Mouse (Mus musculus): ENCODE measurements around the gene Cst12.
A peak's percentile ranks its signal among the peaks of the same experiment; 100 is the strongest.
"Not testable (repeated sequence)": the region's sequence is repeated elsewhere in the genome, so short reads cannot be mapped to it uniquely, and the experiment has no call there.

Gene Cst12

DNA sequence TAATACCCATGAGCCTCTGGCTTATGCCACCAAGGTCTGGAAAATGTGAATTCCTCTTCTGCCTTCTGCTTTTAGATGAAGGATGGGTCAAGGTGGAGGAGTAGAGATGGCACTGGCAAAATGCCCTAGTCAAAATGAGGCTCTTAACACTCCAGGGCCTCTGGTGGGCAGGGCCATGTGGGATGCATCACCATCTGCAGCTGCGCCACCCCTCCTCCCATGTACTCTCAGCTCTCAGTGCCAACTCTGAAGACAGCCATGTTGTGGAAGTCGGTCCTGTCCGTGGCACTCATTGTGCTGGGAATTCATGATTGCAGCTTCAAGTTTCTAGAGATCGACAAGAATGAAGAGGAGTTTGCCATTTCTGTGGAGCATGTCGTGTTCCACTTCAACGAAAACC, at the start of gene Cst12:
TSS of gene Cst12 (plus strand) at position 220 of the 400 bp plus-strand sequence.
- H3K27me3 ChIP-seq (ENCODE audit: insufficient read depth, low read length) = no peaks in the 10 kb centered on the region
- H3K4me3 ChIP-seq (replicated peaks; ENCODE audit: low read length) = no peak within 1 kb of the TSS
- TF ChIP-seq CTCF (conservative IDR thresholded peaks at IDR 0.05; ENCODE audit: low read length) (no peak), NANOG (IDR thresholded peaks at IDR 0.05; ENCODE audit: borderline replicate concordance, low read length) (no peak), POU5F1 (IDR thresholded peaks at IDR 0.05; ENCODE audit: borderline replicate concordance, low read length) (no peak)

GRCm38 (mm10) chr2:148743001-148743400, 46.2 kb upstream of the Cst12 start:
- TF ChIP-seq NANOG (IDR thresholded peaks at IDR 0.05; ENCODE audit: borderline replicate concordance, low read length) = no peak
- TF ChIP-seq POU5F1 (IDR thresholded peaks at IDR 0.05; ENCODE audit: borderline replicate concordance, low read length) = no peak
- TF ChIP-seq CTCF (conservative IDR thresholded peaks at IDR 0.05; ENCODE audit: low read length) = no peak
- no peaks in the 10 kb centered on the region for H3K36me3 ChIP-seq (ENCODE audit: insufficient read depth, low read length)
- H3K4me3 ChIP-seq (replicated peaks; ENCODE audit: low read length) = no peak overlapping the region
- H3K9me3 ChIP-seq (ENCODE audit: low read length) = no peaks in the 10 kb centered on the region; the same call in 1 of the 2 replicates
- no peaks in the 10 kb centered on the region for H3K4me1 ChIP-seq (replicated peaks; ENCODE audit: low read depth, low read length)
- peaks cover 4% of the 10 kb centered on the region for H3K27me3 ChIP-seq (ENCODE audit: insufficient read depth, low read length)

More for the DNA sequence above, at the start of gene Cst12:
- Histone ChIP-seq H3K4me1 (replicated peaks; ENCODE audit: low read depth, low read length) (no peaks in the 10 kb centered on the region), H3K36me3 (ENCODE audit: insufficient read depth, low read length) (no peaks in the 10 kb centered on the region), H3K9me3 (ENCODE audit: low read length) (no peaks in the 10 kb centered on the region)

DNA sequence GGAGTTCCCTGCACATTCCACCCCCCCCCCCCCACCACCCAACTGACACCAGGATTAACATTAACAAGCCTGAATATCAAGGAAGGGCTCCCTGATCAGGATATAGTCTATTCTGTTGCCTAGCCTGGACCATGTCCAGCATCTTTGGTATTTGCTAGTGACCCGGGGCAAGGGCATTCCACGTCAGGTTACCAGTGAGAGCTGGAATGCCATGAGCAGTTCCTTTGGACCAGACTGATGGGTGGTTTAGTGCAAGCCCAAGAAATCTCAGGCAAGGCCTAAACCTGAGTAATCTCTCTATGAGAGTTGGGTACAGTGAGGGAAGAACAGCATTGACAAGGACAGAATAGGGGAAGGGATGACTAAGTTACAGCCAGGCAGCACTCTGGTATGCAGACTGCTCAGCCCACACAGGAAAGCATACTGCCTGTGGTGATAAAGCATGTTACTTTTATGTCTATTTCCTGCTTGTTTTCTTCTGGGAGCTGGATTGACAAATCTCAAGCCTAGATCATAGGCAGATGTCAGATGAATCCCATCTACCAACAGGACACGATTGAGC, 45.2 kb upstream of the Cst12 start:
- Histone ChIP-seq H3K27me3 (ENCODE audit: insufficient read depth, low read length) (peaks cover 4% of the 10 kb centered on the region), H3K36me3 (ENCODE audit: insufficient read depth, low read length) (no peaks in the 10 kb centered on the region), H3K4me1 (replicated peaks; ENCODE audit: low read depth, low read length) (no peaks in the 10 kb centered on the region), H3K9me3 (ENCODE audit: low read length) (no peaks in the 10 kb centered on the region; the same call in 1 of the 2 replicates), H3K4me3 (replicated peaks; ENCODE audit: low read length) (no peak overlapping the region)
- TF ChIP-seq NANOG (IDR thresholded peaks at IDR 0.05; ENCODE audit: borderline replicate concordance, low read length) (no peak), CTCF (conservative IDR thresholded peaks at IDR 0.05; ENCODE audit: low read length) (no peak), POU5F1 (IDR thresholded peaks at IDR 0.05; ENCODE audit: borderline replicate concordance, low read length) (no peak)

DNA sequence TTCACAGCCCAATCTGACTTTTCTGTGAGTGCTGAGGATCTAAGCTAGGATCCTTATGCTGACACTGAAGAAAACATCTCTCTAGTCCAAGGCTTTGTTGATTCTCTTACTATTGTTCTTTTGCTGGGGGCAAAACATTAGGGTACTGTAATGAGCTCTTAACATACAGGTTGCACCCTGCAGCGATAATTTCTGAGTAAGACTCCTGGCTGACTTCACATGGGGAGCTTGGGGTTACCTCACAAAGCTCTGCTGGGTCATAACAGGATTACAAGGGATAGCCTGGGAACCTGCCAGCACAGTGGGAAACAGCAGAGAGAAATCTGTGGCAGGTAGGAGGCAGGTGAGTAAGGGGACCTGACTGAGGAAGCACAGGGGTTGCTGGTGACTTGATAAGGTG, 39.1 kb upstream of the Cst12 start, which contains the start of gene Cstl1:
TSS of gene Cstl1 (plus strand) at position 301 of the 400 bp plus-strand sequence.
- Histone ChIP-seq H3K27me3 (ENCODE audit: insufficient read depth, low read length) (peaks cover 13% of the 10 kb centered on the region), H3K36me3 (ENCODE audit: insufficient read depth, low read length) (no peaks in the 10 kb centered on the region), H3K4me1 (replicated peaks; ENCODE audit: low read depth, low read length) (0 out of 2 replicates have a peak, but pooled peaks cover 2% of the 10 kb centered on the region), H3K9me3 (ENCODE audit: low read length) (no peaks in the 10 kb centered on the region), H3K4me3 (replicated peaks; ENCODE audit: low read length) (no peak within 1 kb of the TSS)
- TF ChIP-seq CTCF (conservative IDR thresholded peaks at IDR 0.05; ENCODE audit: low read length) (no peak), POU5F1 (IDR thresholded peaks at IDR 0.05; ENCODE audit: borderline replicate concordance, low read length) (no peak), NANOG (IDR thresholded peaks at IDR 0.05; ENCODE audit: borderline replicate concordance, low read length) (no peak)

GRCm38 (mm10) chr2:148751893-148752813, 37.0 kb upstream of the Cst12 start:
- TF ChIP-seq POU5F1 (IDR thresholded peaks at IDR 0.05; ENCODE audit: borderline replicate concordance, low read length) (no peak), CTCF (conservative IDR thresholded peaks at IDR 0.05; ENCODE audit: low read length) (peak; percentile 53)
- Histone ChIP-seq H3K4me3 (replicated peaks; ENCODE audit: low read length) (peak overlapping the region; percentile 46; the same call in 1 of the 2 replicates), H3K27me3 (ENCODE audit: insufficient read depth, low read length) (peaks cover 13% of the 10 kb centered on the region), H3K4me1 (replicated peaks; ENCODE audit: low read depth, low read length) (0 out of 2 replicates have a peak, but pooled peaks cover 2% of the 10 kb centered on the region), H3K9me3 (ENCODE audit: low read length) (peaks cover 5% of the 10 kb centered on the region; the same call in 1 of the 2 replicates), H3K36me3 (ENCODE audit: insufficient read depth, low read length) (no peaks in the 10 kb centered on the region)

- Histone ChIP-seq H3K4me3 (replicated peaks; ENCODE audit: low read length) (no peak overlapping the region), H3K36me3 (ENCODE audit: insufficient read depth, low read length) (no peaks in the 10 kb centered on the region), H3K9me3 (ENCODE audit: low read length) (peaks cover 5% of the 10 kb centered on the region; the same call in 1 of the 2 replicates), H3K27me3 (ENCODE audit: insufficient read depth, low read length) (peaks cover 13% of the 10 kb centered on the region), H3K4me1 (replicated peaks; ENCODE audit: low read depth, low read length) (0 out of 2 replicates have a peak, but pooled peaks cover 2% of the 10 kb centered on the region)
- TF ChIP-seq CTCF (conservative IDR thresholded peaks at IDR 0.05; ENCODE audit: low read length) (no peak), POU5F1 (IDR thresholded peaks at IDR 0.05; ENCODE audit: borderline replicate concordance, low read length) (no peak), NANOG (IDR thresholded peaks at IDR 0.05; ENCODE audit: borderline replicate concordance, low read length) (no peak)
Measured at GRCm38 (mm10) chr2:148754310-148754846, 34.8 kb upstream of the Cst12 start.

DNA sequence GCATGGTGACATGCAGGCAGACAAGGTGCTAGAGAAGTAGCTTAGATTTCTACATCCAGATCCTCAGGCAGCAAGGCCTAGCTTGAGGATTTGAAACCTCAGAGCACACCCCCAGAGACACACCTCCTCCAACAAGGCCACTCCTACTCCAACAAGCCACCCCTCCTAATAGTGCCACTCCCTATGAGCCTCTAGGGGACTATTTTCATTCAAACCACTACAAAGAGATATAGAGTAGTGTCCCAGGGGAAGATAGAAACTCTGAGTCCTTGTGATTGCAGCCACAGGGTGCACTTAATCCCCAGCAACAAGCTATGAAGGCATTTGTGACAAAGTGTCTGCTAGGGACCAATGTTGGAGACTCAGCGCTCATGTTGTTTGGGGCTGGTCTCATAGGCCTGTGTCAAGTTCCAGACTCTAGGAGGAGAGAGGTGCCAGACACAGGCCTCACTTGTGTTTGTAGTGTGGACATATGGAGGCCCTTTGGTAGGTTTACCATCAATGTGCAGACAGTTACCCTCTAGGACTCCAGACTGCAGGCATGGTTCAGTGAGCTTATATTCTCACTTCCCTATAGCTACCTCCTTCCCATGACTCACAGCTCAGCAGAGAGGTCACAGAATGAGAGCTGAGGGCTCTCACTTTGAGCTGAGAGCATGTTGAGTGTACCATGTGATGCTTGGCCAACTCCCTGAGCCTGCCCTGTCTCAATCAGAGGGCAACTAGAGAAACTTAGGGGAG, 25.3 kb upstream of the Cst12 start:
- H3K4me1 ChIP-seq (replicated peaks; ENCODE audit: low read depth, low read length) = peaks cover 7% of the 10 kb centered on the region
- no peaks in the 10 kb centered on the region for H3K9me3 ChIP-seq (ENCODE audit: low read length)
- no peak overlapping the region for H3K4me3 ChIP-seq (replicated peaks; ENCODE audit: low read length)
- no peaks in the 10 kb centered on the region for H3K27me3 ChIP-seq (ENCODE audit: insufficient read depth, low read length)
- TF ChIP-seq POU5F1 (IDR thresholded peaks at IDR 0.05; ENCODE audit: borderline replicate concordance, low read length) = no peak
- no peaks in the 10 kb centered on the region for H3K36me3 ChIP-seq (ENCODE audit: insufficient read depth, low read length)

- H3K4me1 ChIP-seq (replicated peaks; ENCODE audit: low read depth, low read length); H3K9me3 ChIP-seq (ENCODE audit: low read length); H3K4me3 ChIP-seq (replicated peaks; ENCODE audit: low read length); H3K27me3 ChIP-seq (ENCODE audit: insufficient read depth, low read length); H3K36me3 ChIP-seq (ENCODE audit: insufficient read depth, low read length): not testable (repeated sequence)
Measured at GRCm38 (mm10) chr2:148771397-148771796, 17.8 kb upstream of the Cst12 start, which contains the start of gene Cst11. Gene Cst11 (minus strand): TSS chr2:148771497.
